Mouse (Mus musculus): ENCODE measurements at regions not wholly inside any gene's neighbourhood (a gene's known extent, or its start where the extent isn't known, plus 50 kb on each side); places are given as distances from the start of the nearest gene placed in this dataset.

- no peak for TF ChIP-seq MEF2A (IDR thresholded peaks at IDR 0.05; ENCODE audit: extremely low read depth, insufficient replicate concordance, low read depth, low read length, poor library complexity, severe bottlenecking)
- no peak for TF ChIP-seq POLR2A (IDR thresholded peaks at IDR 0.05; ENCODE audit: control insufficient read depth in 1 of 2, insufficient read depth in 1 of 2, low read depth in 1 of 2, low read length in 2 of 2, poor library complexity in 1 of 2)
- TF ChIP-seq POLR2AphosphoS5 (IDR thresholded peaks at IDR 0.05; ENCODE audit: borderline replicate concordance, low read depth, low read length): no peak
- TF ChIP-seq NELFE (IDR thresholded peaks at IDR 0.05; ENCODE audit: low read depth, low read length): no peak
- TF ChIP-seq CTCF (IDR thresholded peaks at IDR 0.05 in 2 of 3, conservative IDR thresholded peaks at IDR 0.05 in 1 of 3; ENCODE audit: control insufficient read depth in 1 of 3, insufficient read depth in 1 of 3, low read depth in 2 of 3, low read length in 3 of 3, poor library complexity in 1 of 3, severe bottlenecking in 1 of 3): no peak
Measured at GRCm38 (mm10) chr3:138612884-138613653, 87.1 kb downstream of the Eif4e start.
